Mouse (Mus musculus) MEL (cell line): ENCODE data around the gene Ugt1a1. TPM values are rescaled to one million over a fixed set of nuclear protein-coding genes. Genes with fewer than 3 reads are reported as not detected.

ENCODE experiments used
- polyA plus RNA-seq, 2 experiments: library from polyadenylated mRNA; stranded (reverse) in 1 of 2; unstranded in 1 of 2; fragments of >175 nt in 1 of 2; fragments of >200 nt in 1 of 2; gene quantifications; 2 replicates each; pipeline versions ENCODE4 v1.2.1 to v1.2.4; 2012; ENCODE audit warnings: low replicate concordance in 2 of 2, low read depth in 1 of 2; ENCODE audit not compliant: insufficient read length in 2 of 2, insufficient read depth in 1 of 2, missing spikeins in 1 of 2
- total RNA-seq: library from RNA; depleted of rRNA; stranded (reverse); fragments of 300-350 nt; gene quantifications from 2 replicates; pipeline ENCODE4 v1.2.3, GENCODE M21; 2012; rRNA removed

The Ugt1a1 gene
- total and polyA plus RNA-seq, 3 experiments = not detected

Other genes with a start within 250 kb of the Ugt1a1 start
- 8.8 and 8.9 TPM in 2 replicates for gene Usp40, start 203.4 kb upstream of the Ugt1a1 start, total RNA-seq
- gene Usp40, start 203.4 kb upstream of the Ugt1a1 start, polyA plus RNA-seq = 10 to 100 TPM in 1 of 2 experiments, not detected in 1; 10.1 TPM
- gene Ugt1a10, start 156.6 kb upstream of the Ugt1a1 start, total RNA-seq = not detected in 2 replicates
- not detected for gene Ugt1a10, start 156.6 kb upstream of the Ugt1a1 start, polyA plus RNA-seq
- not detected in 2 replicates for gene Ugt1a9, start 141.2 kb upstream of the Ugt1a1 start, total RNA-seq
- not detected for gene Ugt1a9, start 141.2 kb upstream of the Ugt1a1 start, polyA plus RNA-seq
- not detected in 2 replicates for gene Ugt1a8, start 124.1 kb upstream of the Ugt1a1 start, total RNA-seq
- gene Ugt1a8, start 124.1 kb upstream of the Ugt1a1 start, polyA plus RNA-seq = not detected
- gene Ugt1a7c, start 116.9 kb upstream of the Ugt1a1 start, total RNA-seq = 0.03 TPM in 1 of 2 replicates, not detected in the other
- gene Ugt1a7c, start 116.9 kb upstream of the Ugt1a1 start, polyA plus RNA-seq = not detected
- gene Ugt1a6b, start 108.7 kb upstream of the Ugt1a1 start, total RNA-seq = not detected in 2 replicates
- not detected for gene Ugt1a6b, start 108.7 kb upstream of the Ugt1a1 start, polyA plus RNA-seq
- gene Ugt1a6a, start 77.2 kb upstream of the Ugt1a1 start, total RNA-seq = not detected in 2 replicates
- gene Ugt1a6a, start 77.2 kb upstream of the Ugt1a1 start, polyA plus RNA-seq = not detected
- not detected in 2 replicates for gene Ugt1a5, start 45.9 kb upstream of the Ugt1a1 start, total RNA-seq
- gene Ugt1a5, start 45.9 kb upstream of the Ugt1a1 start, polyA plus RNA-seq = not detected
- gene Ugt1a2, start 11.4 kb upstream of the Ugt1a1 start, total RNA-seq = not detected in 2 replicates
- not detected for gene Ugt1a2, start 11.4 kb upstream of the Ugt1a1 start, polyA plus RNA-seq
- not detected in 2 replicates for gene Dnajb3, start 6.2 kb upstream of the Ugt1a1 start, total RNA-seq
- gene Dnajb3, start 6.2 kb upstream of the Ugt1a1 start, polyA plus RNA-seq = not detected
- gene Mroh2a, start 15.0 kb downstream of the Ugt1a1 start, total RNA-seq = 0.20 and 0.27 TPM in 2 replicates
- gene Mroh2a, start 15.0 kb downstream of the Ugt1a1 start, polyA plus RNA-seq = 1 to 10 TPM in 1 of 2 experiments, not detected in 1; 2.5 TPM
- 58.6 and 59.4 TPM in 2 replicates for gene Hjurp, start 65.7 kb downstream of the Ugt1a1 start, total RNA-seq
- gene Hjurp, start 65.7 kb downstream of the Ugt1a1 start, polyA plus RNA-seq = 100 to 1,000 TPM in 1 of 2 experiments, 10 to 100 TPM in 1; 76.3 to 103 TPM
- not detected in 2 replicates for gene Trpm8, start 65.7 kb downstream of the Ugt1a1 start, total RNA-seq
- not detected for gene Trpm8, start 65.7 kb downstream of the Ugt1a1 start, polyA plus RNA-seq
- gene Spp2, start 195.0 kb downstream of the Ugt1a1 start, total RNA-seq = not detected in 2 replicates
- gene Spp2, start 195.0 kb downstream of the Ugt1a1 start, polyA plus RNA-seq = not detected